Mouse (Mus musculus) heart, embryonic 10.5 days (tissue): Measurements from ENCODE around the gene Defb35. TPM values are rescaled to one million over a fixed set of nuclear protein-coding genes. Genes with fewer than 3 reads are reported as not detected.

Source experiments
- DNase-seq: peaks from one replicate; pipeline ENCODE4 v3.0.0-alpha.2; 2017; ENCODE audit warnings: low spot score
- H3K27ac ChIP-seq: fragments of 300-500 bp; sonication (generic); 2 replicates; pipeline ENCODE4 v1.5.1; 2016; ENCODE audit warnings: mild to moderate bottlenecking
- H3K27me3 ChIP-seq: fragments of 300-500 bp; sonication (generic); 2 replicates; pipeline ENCODE4 v1.6.1; 2016; ENCODE audit warnings: mild to moderate bottlenecking; ENCODE audit not compliant: poor library complexity, insufficient read depth, severe bottlenecking
- H3K36me3 ChIP-seq: fragments of 300-500 bp; sonication (generic); 2 replicates; pipeline ENCODE4 v1.6.1; 2016; ENCODE audit warnings: mild to moderate bottlenecking, moderate library complexity
- H3K4me1 ChIP-seq: fragments of 300-500 bp; sonication (generic); 2 replicates; pipeline ENCODE4 v1.6.1; 2016; ENCODE audit warnings: mild to moderate bottlenecking
- H3K4me3 ChIP-seq: fragments of 300-500 bp; sonication (generic); 2 replicates; pipeline ENCODE4 v1.5.1; 2016; ENCODE audit warnings: mild to moderate bottlenecking, moderate library complexity
- H3K9me3 ChIP-seq: fragments of 300-500 bp; sonication (generic); 2 replicates; pipeline ENCODE4 v1.6.1; 2016; ENCODE audit warnings: mild to moderate bottlenecking, moderate library complexity
- WGBS: fragments of 180-500 bp; shearing (Covaris S2); methylation state at CpG from one replicate; pipeline ENCODE4 v1.1.7; 2016; 5-methylcytosine and 5-hydroxymethylcytosine counted together
- polyA plus RNA-seq: library from polyadenylated mRNA; unstranded; fragments of >200 nt; fragmentation: Nextera tagmentation; extraction: Ambion mirVana; gene quantifications from 2 replicates; pipeline ENCODE4 v1.2.1, GENCODE M21; 2016

The Defb35 gene
- polyA plus RNA-seq, 1 experiment from 2014 or later = not detected

GRCm38 (mm10) chr8:21978193-21978592, 40.0 kb downstream of the Defb35 start:
- 64% methylated on average over 4 of the region's 4 CpGs for WGBS
- DNase-seq = no peak
- no peaks in the 10 kb centered on the region for H3K36me3 ChIP-seq
- no peaks in the 10 kb centered on the region for H3K4me1 ChIP-seq
- no peak overlapping the region for H3K4me3 ChIP-seq
- H3K27me3 ChIP-seq = no peaks in the 10 kb centered on the region
- no peak overlapping the region for H3K27ac ChIP-seq
- no peaks in the 10 kb centered on the region for H3K9me3 ChIP-seq

DNA sequence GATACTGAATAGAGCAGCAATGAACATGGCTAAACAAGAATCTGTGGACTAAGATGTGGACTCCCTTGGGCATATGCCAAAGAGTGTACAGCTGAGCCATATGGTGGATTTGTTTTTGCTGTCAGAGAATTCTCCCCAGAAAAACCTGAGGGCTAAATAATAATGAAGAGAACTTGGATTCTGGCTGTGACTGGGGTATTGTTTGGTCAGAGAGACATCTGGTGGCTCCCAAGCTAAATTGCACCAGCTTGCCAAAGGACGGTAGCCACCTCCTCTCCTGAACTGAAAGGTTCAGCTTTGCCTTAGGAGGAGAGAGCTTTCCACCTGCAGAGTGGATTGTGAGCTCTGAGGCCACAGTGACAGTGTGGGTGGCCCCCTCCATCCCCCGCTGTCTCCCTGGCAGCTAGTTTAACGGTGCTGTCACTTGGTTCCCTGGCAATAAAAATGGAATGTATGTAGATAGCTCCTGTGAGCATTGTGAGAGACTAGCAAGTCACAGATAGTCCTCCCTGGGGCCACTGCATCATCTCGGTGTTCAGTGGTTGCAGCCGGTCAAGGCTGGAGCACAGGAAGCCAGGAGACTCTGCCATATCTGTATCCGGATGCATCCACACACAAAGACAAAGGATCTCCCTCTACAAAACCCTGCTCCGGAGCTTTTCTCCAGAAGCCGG, 43.6 kb downstream of the Defb35 start:
- Histone ChIP-seq H3K4me3 (no peak overlapping the region), H3K27me3 (no peaks in the 10 kb centered on the region), H3K36me3 (no peaks in the 10 kb centered on the region), H3K9me3 (no peaks in the 10 kb centered on the region), H3K27ac (no peak overlapping the region), H3K4me1 (no peaks in the 10 kb centered on the region)
- DNase-seq = no peak
- 59% methylated on average over 8 of the region's 8 CpGs for WGBS

Other genes starting within 250 kb of the Defb35 start
- not detected in 2 replicates for gene AY761184, start 234.7 kb upstream of the Defb35 start, polyA plus RNA-seq
- gene Defa24, start 203.9 kb upstream of the Defb35 start, polyA plus RNA-seq = not detected in 2 replicates
- not detected in 2 replicates for gene Defb50, start 114.8 kb upstream of the Defb35 start, polyA plus RNA-seq
- not detected in 2 replicates for gene Defb2, start 98.4 kb upstream of the Defb35 start, polyA plus RNA-seq
- gene Defb10, start 79.5 kb upstream of the Defb35 start, polyA plus RNA-seq = not detected in 2 replicates
- not detected in 2 replicates for gene Defb9, start 52.9 kb upstream of the Defb35 start, polyA plus RNA-seq
- gene Defb11, start 31.9 kb upstream of the Defb35 start, polyA plus RNA-seq = not detected in 2 replicates
- gene Defb15, start 5.6 kb upstream of the Defb35 start, polyA plus RNA-seq = not detected in 2 replicates
- not detected in 2 replicates for gene Defb13, start 8.4 kb downstream of the Defb35 start, polyA plus RNA-seq
- gene Fam90a1a, start 20.4 kb downstream of the Defb35 start, polyA plus RNA-seq = not detected in 2 replicates
- gene Ccdc70, start 31.4 kb downstream of the Defb35 start, polyA plus RNA-seq = not detected in 2 replicates
- 3.4 and 3.8 TPM in 2 replicates for gene Atp7b, start 122.0 kb downstream of the Defb35 start, polyA plus RNA-seq
- 20.3 and 34.6 TPM in 2 replicates for gene Alg11, start 122.4 kb downstream of the Defb35 start, polyA plus RNA-seq
- gene Nek5, start 186.7 kb downstream of the Defb35 start, polyA plus RNA-seq = 0.09 TPM in 1 of 2 replicates, not detected in the other
- 5.4 and 6.1 TPM in 2 replicates for gene Nek3, start 228.1 kb downstream of the Defb35 start, polyA plus RNA-seq
- 37.4 and 38.9 TPM in 2 replicates for gene Ckap2, start 247.5 kb downstream of the Defb35 start, polyA plus RNA-seq